Mouse (Mus musculus): ENCODE measurements around the gene Lrrc49.

Gene Lrrc49

DNA sequence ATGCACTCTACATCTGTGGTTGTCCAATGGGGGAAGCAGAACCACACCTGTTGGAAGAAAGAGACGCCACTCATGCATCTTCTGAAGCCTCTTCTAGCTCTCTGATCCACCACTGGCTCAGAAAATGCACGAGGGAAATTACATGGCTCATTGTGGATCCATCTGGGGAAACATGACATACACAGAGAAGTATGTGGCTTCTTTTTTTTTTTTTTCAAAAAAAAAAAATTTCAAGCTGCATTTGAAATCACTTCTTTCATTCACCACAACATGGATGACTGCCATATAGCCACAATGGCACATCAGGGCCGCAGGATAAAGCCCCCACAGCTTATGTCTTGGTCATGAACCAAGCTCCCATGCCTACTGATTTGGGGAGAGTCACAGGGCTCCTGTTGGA is 159.7 kb downstream of the Lrrc49 start:
- no peak for DNase-seq

DNA sequence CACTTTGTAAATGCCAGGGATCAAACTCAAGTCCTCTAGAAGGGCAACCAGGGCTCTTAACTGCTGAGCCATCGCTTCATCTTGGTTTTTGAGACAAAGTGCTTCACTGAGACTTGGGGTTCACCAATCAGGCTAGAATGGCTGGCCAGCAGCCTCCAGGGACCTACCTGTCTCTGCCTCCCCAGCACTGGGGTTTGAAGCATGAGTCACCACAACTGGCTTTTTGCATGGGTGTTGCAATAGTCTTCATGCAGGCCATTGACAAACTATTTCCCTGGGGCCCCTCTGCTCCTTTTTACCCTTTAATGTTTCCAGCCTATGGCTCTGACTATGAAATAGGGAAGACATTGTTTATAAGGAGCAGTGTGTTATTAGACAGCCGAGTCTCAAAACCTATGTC is 160.1 kb downstream of the Lrrc49 start:
- no peak for DNase-seq

DNA sequence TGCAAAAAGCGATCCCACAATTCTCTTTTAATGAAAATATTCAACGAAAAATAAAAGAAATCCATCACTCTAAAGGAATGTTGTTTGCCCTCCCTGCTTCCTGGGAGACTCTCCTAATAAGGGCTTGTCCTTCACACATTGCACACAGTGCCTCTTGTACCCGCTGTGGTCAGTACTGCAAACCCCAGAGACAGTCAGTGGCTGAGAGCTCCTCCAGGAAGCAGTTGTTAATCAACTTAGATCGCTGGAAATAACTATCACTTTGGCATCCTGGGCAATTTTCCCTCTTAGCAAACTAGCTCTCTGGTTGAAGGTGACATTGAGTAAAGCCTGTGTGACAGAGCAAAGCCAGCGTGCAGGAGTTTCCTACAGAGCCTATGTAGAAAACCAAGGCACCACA is 160.9 kb downstream of the Lrrc49 start:
- DNase-seq, result peak; percentile 55

DNA sequence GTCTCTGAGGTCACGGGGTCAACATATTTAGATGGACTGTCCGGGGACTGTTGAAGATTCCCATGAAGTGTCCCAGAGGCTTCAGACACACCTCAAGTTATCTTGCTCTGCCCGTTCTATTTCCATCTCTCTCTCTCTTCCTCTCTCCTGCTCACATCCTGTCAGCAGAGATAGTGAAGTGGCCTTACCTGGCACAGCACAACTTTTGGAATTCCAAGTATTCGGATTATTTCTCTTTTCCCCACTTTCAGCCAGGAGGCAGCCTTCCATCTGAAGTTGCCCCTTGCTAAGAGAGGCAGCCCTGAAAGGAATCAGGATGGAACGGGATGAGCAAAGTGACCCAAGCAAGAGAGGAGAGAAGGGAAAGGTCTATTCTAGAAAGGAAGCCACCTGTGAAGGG is 161.8 kb downstream of the Lrrc49 start:
- no peak for DNase-seq

DNA sequence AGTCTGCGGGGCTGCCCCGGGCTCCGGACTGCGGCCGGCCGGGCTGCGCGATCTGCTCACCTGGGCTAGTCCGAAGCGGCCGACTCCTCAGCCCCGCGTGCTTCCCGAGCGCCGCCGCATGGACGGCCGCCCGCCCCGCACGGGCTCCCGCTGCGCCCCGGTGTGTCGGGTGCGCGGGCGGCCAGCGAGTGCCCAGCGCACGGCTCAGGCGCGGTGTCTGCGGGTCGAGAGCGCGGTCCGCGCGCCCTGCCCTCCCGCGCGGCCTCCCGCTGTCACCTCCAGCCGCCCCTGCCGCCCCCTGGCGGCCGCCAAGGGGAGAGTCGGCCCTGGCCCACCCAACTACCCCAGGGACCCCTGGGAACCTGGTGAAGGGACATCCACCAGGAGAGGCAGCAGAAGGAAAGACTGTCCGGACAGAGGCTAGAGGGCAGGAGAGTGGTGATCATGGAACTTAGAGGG is 166.1 kb downstream of the Lrrc49 start, which contains the start of gene Thsd4:
Thsd4 (minus strand) TSS at position 241 of the 459 bp plus-strand sequence.
- DNase-seq, result peak; percentile 64

DNA sequence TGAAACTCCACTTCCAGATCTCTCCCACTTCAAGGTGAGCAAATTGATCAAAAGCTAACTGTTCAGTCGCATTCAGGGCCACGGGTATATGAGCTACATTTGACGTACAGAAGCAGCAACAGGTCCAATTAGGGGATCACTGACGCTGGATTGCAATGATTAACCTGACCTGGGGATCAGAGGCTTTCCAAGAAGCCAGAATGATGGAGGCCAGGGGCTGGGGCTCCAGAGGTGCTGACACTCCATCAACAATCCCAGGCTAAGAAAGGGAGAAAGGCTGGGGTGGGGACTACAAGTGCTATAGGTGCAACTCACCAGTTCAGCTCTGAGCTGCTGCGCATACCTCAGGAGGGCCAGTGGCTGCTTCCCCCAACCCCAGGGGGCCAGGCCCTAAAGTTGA is 166.8 kb downstream of the Lrrc49 start:
- no peak for DNase-seq

DNA sequence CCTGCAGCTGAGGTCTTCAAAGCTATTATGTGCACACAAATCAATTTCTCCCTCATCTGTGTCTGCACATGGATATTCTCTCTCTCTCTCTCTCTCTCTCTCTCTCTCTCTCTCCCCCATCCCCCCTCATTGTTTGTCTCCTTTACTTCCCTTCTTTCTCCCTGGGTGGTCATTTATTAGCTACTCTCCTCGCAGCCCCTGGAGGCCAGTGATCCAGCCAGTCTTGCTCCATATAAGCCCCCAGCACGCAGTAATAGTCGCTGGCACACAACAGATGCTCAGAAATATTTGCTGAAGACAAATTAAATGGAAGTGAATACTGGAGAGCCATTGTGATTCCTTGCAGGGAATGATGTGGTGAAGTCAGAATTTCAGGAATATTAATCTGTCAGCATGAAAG is 168.4 kb downstream of the Lrrc49 start:
- DNase-seq, result no peak
